Mouse (Mus musculus) liver, embryonic 13.5 days (tissue): ENCODE results near the gene Gbf1. TPM values are rescaled to one million over a fixed set of nuclear protein-coding genes. Genes with fewer than 3 reads are reported as not detected.
A peak's percentile ranks its signal among the peaks of the same experiment; 100 is the strongest.

ENCODE experiments used
- ATAC-seq: fragments of 200-750 bp; cut with Nextera tagmentation; 2 replicates; pipeline ENCODE4 v1.8.0; 2017; ENCODE audit warnings: low read depth, mild to moderate bottlenecking, moderate number of reproducible peaks, moderate library complexity
- DNase-seq: peaks from one replicate; pipeline ENCODE4 v3.0.0; 2022
- H3K27ac ChIP-seq: fragments of 300-500 bp; sonication (generic); 2 replicates; pipeline ENCODE4 v1.5.1; 2015; ENCODE audit warnings: moderate library complexity, mild to moderate bottlenecking, inconsistent platforms
- H3K27me3 ChIP-seq: fragments of 300-500 bp; sonication (generic); 2 replicates; pipeline ENCODE4 v1.6.1; 2015; ENCODE audit warnings: mild to moderate bottlenecking, inconsistent platforms
- H3K36me3 ChIP-seq: fragments of 300-500 bp; sonication (generic); 2 replicates; pipeline ENCODE4 v1.6.1; 2015; ENCODE audit warnings: mild to moderate bottlenecking, inconsistent platforms
- H3K4me1 ChIP-seq: fragments of 300-500 bp; sonication (generic); replicated peaks from 2 replicates; pipeline ENCODE4 v1.6.1; 2015; ENCODE audit warnings: inconsistent platforms
- H3K4me2 ChIP-seq: fragments of 300-500 bp; sonication (generic); 2 replicates; pipeline ENCODE4 v1.6.1; 2015; ENCODE audit warnings: inconsistent platforms, mild to moderate bottlenecking, moderate library complexity
- H3K4me3 ChIP-seq: fragments of 300-500 bp; sonication (generic); replicated peaks from 2 replicates; pipeline ENCODE4 v1.5.1; 2015; ENCODE audit warnings: mild to moderate bottlenecking, inconsistent platforms
- H3K9ac ChIP-seq: fragments of 300-500 bp; sonication (generic); 2 replicates; pipeline ENCODE4 v1.6.1; 2015; ENCODE audit warnings: mild to moderate bottlenecking, inconsistent platforms
- H3K9me3 ChIP-seq: fragments of 300-500 bp; sonication (generic); replicated peaks from 2 replicates; pipeline ENCODE4 v1.6.1; 2016; ENCODE audit warnings: inconsistent platforms
- WGBS: fragments of 180-500 bp; shearing (Covaris S2); methylation state at CpG from one replicate; pipeline ENCODE4 v1.1.7; 2015; ENCODE audit not compliant: insufficient replicate concordance; 5-methylcytosine and 5-hydroxymethylcytosine counted together
- polyA plus RNA-seq: library from polyadenylated mRNA; unstranded; fragments of >200 nt; fragmentation: Nextera tagmentation; extraction: Ambion mirVana; gene quantifications from 2 replicates; pipeline ENCODE4 v1.2.1, GENCODE M21; 2015

Gene Gbf1
- polyA plus RNA-seq, 1 experiment from 2014 or later = 20.1 TPM

GRCm38 (mm10) chr19:46226295-46226694 lies 74.0 kb downstream of the Gbf1 start:
- Histone ChIP-seq H3K4me3 (no peak overlapping the region), H3K27me3 (no peaks in the 10 kb centered on the region), H3K4me2 (no peak overlapping the region), H3K9ac (no peak overlapping the region), H3K9me3 (no peaks in the 10 kb centered on the region), H3K4me1 (peaks cover 14% of the 10 kb centered on the region), H3K36me3 (no peaks in the 10 kb centered on the region), H3K27ac (no peak overlapping the region)
- ATAC-seq (no peak), DNase-seq (peak; percentile 28)
- 42% methylated on average over 3 of the region's 3 CpGs for WGBS

GRCm38 (mm10) chr19:46227300-46227699 lies 75.0 kb downstream of the Gbf1 start:
- DNase-seq (peak; percentile 19), ATAC-seq (no peak)
- no peak overlapping the region for H3K27ac ChIP-seq
- no peak overlapping the region for H3K4me2 ChIP-seq
- no peaks in the 10 kb centered on the region for H3K9me3 ChIP-seq
- WGBS = 74% methylated on average over 3 of the region's 3 CpGs
- no peak overlapping the region for H3K4me3 ChIP-seq
- peaks cover 14% of the 10 kb centered on the region for H3K4me1 ChIP-seq
- no peak overlapping the region for H3K9ac ChIP-seq
- H3K27me3 ChIP-seq = no peaks in the 10 kb centered on the region
- no peaks in the 10 kb centered on the region for H3K36me3 ChIP-seq

GRCm38 (mm10) chr19:46234450-46234849 lies 82.1 kb downstream of the Gbf1 start:
- H3K9me3 ChIP-seq = no peaks in the 10 kb centered on the region
- 77% methylated on average over 2 of the region's 2 CpGs for WGBS
- H3K4me2 ChIP-seq = no peak overlapping the region
- no peak overlapping the region for H3K9ac ChIP-seq
- H3K27me3 ChIP-seq = no peaks in the 10 kb centered on the region
- no peaks in the 10 kb centered on the region for H3K4me1 ChIP-seq
- ATAC-seq (no peak), DNase-seq (no peak)
- no peaks in the 10 kb centered on the region for H3K36me3 ChIP-seq
- H3K4me3 ChIP-seq = no peak overlapping the region
- H3K27ac ChIP-seq = no peak overlapping the region

GRCm38 (mm10) chr19:46236658-46237057 lies 84.3 kb downstream of the Gbf1 start:
- no peaks in the 10 kb centered on the region for H3K27me3 ChIP-seq
- no peaks in the 10 kb centered on the region for H3K4me1 ChIP-seq
- no peaks in the 10 kb centered on the region for H3K36me3 ChIP-seq
- ATAC-seq (no peak), DNase-seq (no peak)
- H3K4me3 ChIP-seq = no peak overlapping the region
- H3K9me3 ChIP-seq = no peaks in the 10 kb centered on the region
- H3K27ac ChIP-seq = no peak overlapping the region
- 73% methylated on average over 5 of the region's 5 CpGs for WGBS
- no peak overlapping the region for H3K4me2 ChIP-seq
- no peak overlapping the region for H3K9ac ChIP-seq

DNA sequence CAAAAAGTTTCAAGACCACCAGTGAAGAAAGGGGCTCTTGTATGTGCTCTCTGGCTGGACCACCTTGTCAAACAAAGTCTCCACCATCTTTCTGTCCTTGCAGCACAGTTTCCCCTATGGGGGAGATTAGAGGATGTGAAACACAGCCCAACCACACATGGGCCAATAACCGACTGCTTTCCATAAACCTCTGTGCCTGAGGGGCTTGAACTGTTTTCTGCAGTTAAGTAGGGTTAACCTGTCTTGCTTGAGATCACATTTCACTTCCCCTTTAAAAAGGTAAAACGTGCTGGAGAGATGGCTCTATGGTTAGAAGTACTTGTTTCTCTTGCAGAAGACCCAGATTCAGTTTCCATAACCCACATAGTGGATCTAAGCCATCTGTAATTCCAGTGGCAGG lies 87.9 kb downstream of the Gbf1 start:
- 41% methylated on average over 2 of the region's 2 CpGs for WGBS
- Histone ChIP-seq H3K27ac (no peak overlapping the region), H3K4me1 (peaks cover 9% of the 10 kb centered on the region), H3K27me3 (no peaks in the 10 kb centered on the region), H3K4me2 (no peak overlapping the region), H3K4me3 (no peak overlapping the region), H3K9ac (no peak overlapping the region), H3K36me3 (no peaks in the 10 kb centered on the region), H3K9me3 (no peaks in the 10 kb centered on the region)
- no peak for ATAC-seq
- DNase-seq = no peak

- WGBS = 21% methylated on average over 5 of the region's 5 CpGs
- Histone ChIP-seq H3K4me3 (no peak overlapping the region), H3K9ac (0 out of 2 replicates have a peak overlapping the region, but pooled peaks have one; percentile 4), H3K4me2 (no peak overlapping the region), H3K9me3 (no peaks in the 10 kb centered on the region), H3K4me1 (peaks cover 9% of the 10 kb centered on the region), H3K27me3 (no peaks in the 10 kb centered on the region), H3K27ac (no peak overlapping the region), H3K36me3 (peaks cover 10% of the 10 kb centered on the region)
- no peak for DNase-seq
- ATAC-seq = 0 out of 2 replicates have a peak, but pooled peaks have one; percentile 29
Measured at GRCm38 (mm10) chr19:46242416-46242815, 90.1 kb downstream of the Gbf1 start.

DNA sequence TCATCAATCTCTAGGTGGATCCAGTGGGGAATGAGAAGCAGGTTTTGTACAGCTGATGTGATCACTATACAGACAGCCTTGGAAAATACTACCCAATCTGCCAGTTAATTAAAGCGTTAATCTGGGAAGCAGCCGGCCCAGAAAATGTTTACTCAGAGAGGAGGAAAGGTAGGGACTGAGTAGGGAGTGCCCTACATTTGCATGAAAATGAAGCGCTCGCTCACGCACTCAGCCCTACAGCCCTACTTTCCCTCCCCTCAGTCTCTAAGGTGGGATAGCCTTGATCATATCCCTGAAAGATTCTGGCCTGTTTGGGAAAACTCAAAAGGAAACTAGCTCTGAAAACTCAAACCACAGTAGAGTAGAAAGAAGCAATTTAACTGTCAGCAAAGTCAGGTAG lies 92.3 kb downstream of the Gbf1 start:
- WGBS = 71% methylated on average over 5 of the region's 5 CpGs
- peaks cover 10% of the 10 kb centered on the region for H3K36me3 ChIP-seq
- no peaks in the 10 kb centered on the region for H3K9me3 ChIP-seq
- ATAC-seq (no peak), DNase-seq (no peak)
- no peak overlapping the region for H3K27ac ChIP-seq
- H3K27me3 ChIP-seq = no peaks in the 10 kb centered on the region
- peaks cover 9% of the 10 kb centered on the region for H3K4me1 ChIP-seq
- H3K4me3 ChIP-seq = no peak overlapping the region
- H3K4me2 ChIP-seq = no peak overlapping the region
- no peak overlapping the region for H3K9ac ChIP-seq

- H3K4me1 ChIP-seq = no peaks in the 10 kb centered on the region
- peaks cover 14% of the 10 kb centered on the region for H3K36me3 ChIP-seq
- H3K27ac ChIP-seq = no peak overlapping the region
- no peaks in the 10 kb centered on the region for H3K27me3 ChIP-seq
- H3K9me3 ChIP-seq = no peaks in the 10 kb centered on the region
- 49% methylated on average over 7 of the region's 7 CpGs for WGBS
- DNase-seq = no peak
- no peak for ATAC-seq
- no peak overlapping the region for H3K4me2 ChIP-seq
- H3K9ac ChIP-seq = no peak overlapping the region
- H3K4me3 ChIP-seq = no peak overlapping the region
Measured at GRCm38 (mm10) chr19:46248991-46249390, 96.7 kb downstream of the Gbf1 start.

DNA sequence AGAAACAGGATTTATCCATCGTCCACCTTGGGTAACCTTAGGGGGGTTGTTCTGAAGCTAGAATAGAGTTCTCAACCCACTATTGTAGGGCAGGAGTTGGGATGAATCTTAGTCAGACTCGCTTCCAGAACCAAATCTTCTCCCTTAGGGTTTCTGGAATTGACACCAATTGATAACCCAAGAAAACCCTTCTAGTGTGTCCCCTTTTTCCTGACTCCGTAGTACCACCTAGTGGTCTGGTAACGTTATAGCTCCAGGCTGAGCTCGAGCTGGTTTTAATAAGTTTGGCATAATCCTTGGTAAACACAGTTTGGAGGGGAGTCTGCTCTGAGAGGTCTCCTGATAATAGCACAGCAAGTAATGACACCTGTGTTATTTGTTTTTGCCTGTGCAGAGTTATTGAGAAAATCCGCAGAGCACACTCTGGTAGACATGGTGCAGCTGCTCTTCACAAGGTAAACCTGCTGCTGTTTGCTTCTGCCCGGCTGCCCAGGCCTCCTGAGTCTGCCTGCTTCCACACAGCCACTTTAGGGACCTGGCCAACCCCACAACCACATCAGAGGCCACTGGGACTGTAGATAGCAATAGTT lies 101.9 kb downstream of the Gbf1 start:
- H3K4me1 ChIP-seq = no peaks in the 10 kb centered on the region
- H3K27me3 ChIP-seq = no peaks in the 10 kb centered on the region
- no peak overlapping the region for H3K4me3 ChIP-seq
- no peak overlapping the region for H3K27ac ChIP-seq
- ATAC-seq = no peak
- peak; percentile 9 for DNase-seq
- no peak overlapping the region for H3K4me2 ChIP-seq
- no peak overlapping the region for H3K9ac ChIP-seq
- peaks cover 22% of the 10 kb centered on the region for H3K36me3 ChIP-seq
- no peaks in the 10 kb centered on the region for H3K9me3 ChIP-seq
- WGBS = 41% methylated on average over 7 of the region's 7 CpGs

DNA sequence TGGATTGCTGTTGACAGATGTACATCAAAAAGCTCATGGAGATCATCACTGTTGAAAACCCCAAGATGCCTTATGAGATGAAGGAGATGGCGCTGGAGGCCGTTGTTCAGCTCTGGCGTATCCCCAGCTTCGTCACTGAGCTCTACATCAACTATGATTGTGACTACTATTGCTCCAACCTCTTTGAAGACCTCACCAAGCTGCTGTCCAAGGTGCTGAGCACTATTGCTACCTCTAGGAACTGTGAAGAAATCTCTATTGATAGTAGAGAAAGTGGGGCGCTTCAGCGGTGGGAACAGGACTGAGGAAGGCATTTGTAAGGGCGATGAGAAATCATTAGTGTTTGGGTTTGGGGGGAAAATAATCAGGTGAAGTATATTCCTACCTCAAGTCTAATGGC lies 112.5 kb downstream of the Gbf1 start:
- H3K4me1 ChIP-seq = no peaks in the 10 kb centered on the region
- peaks cover 94% of the 10 kb centered on the region for H3K36me3 ChIP-seq
- no peaks in the 10 kb centered on the region for H3K9me3 ChIP-seq
- H3K27ac ChIP-seq = no peak overlapping the region
- no peak for DNase-seq
- H3K4me3 ChIP-seq = no peak overlapping the region
- no peak overlapping the region for H3K9ac ChIP-seq
- 89% methylated on average over 7 of the region's 7 CpGs for WGBS
- no peak overlapping the region for H3K4me2 ChIP-seq
- no peaks in the 10 kb centered on the region for H3K27me3 ChIP-seq
- no peak for ATAC-seq

GRCm38 (mm10) chr19:46275307-46275706 lies 123.0 kb downstream of the Gbf1 start:
- H3K4me3 ChIP-seq = no peak overlapping the region
- H3K4me1 ChIP-seq = no peaks in the 10 kb centered on the region
- H3K9ac ChIP-seq = no peak overlapping the region
- peak; percentile 13 for DNase-seq
- H3K4me2 ChIP-seq = no peak overlapping the region
- no peaks in the 10 kb centered on the region for H3K9me3 ChIP-seq
- H3K27ac ChIP-seq = no peak overlapping the region
- peaks cover 66% of the 10 kb centered on the region for H3K36me3 ChIP-seq
- no peak for ATAC-seq
- H3K27me3 ChIP-seq = no peaks in the 10 kb centered on the region

- Histone ChIP-seq H3K36me3 (peaks cover 77% of the 10 kb centered on the region), H3K9ac (no peak overlapping the region), H3K27ac (no peak overlapping the region), H3K27me3 (no peaks in the 10 kb centered on the region), H3K9me3 (no peaks in the 10 kb centered on the region), H3K4me3 (no peak overlapping the region), H3K4me1 (no peaks in the 10 kb centered on the region), H3K4me2 (no peak overlapping the region)
- ATAC-seq = no peak
- DNase-seq = no peak
- WGBS = 85% methylated on average over 11 of the region's 11 CpGs
Measured at GRCm38 (mm10) chr19:46282081-46282849, 130.0 kb downstream of the Gbf1 start.
